Comparison of ENCODE assay signal across 9 mouse cellular contexts in genomic region chr8:70840590-70840989, GRCm38 (mm10). TPM values are rescaled to one million over a fixed set of nuclear protein-coding genes. Genes with fewer than 3 reads are reported as not detected.
DNase-seq lines count a peak whose midpoint lies in the region; ATAC-seq and TF ChIP-seq lines count a peak whose summit lies in the region.
"Had no signal": no experiment of that assay in that cellular context is flagged by ENCODE, and none has a peak within 500 bp of the region (broad histone marks: within the 10 kb centered on the region; RNA-seq: fewer than 3 reads in every experiment).

No protein-coding gene starts in this region.

- no peak overlapping the region for H3K9ac ChIP-seq in intestine, postnatal 0 days (ENCODE audit: low read depth, low read length)
- peak overlapping the region; percentile 89 for H3K9ac ChIP-seq in liver, embryonic 13.5 days
- H3K9ac ChIP-seq: neural tube, embryonic 12.5 days had no signal

- H3K4me2 ChIP-seq in intestine, postnatal 0 days (replicated peaks; ENCODE audit: low read depth), result peak overlapping the region; percentile 32
- peak overlapping the region; percentile 85 for H3K4me2 ChIP-seq in liver, embryonic 13.5 days

- peaks cover 42% of the 10 kb centered on the region for H3K27me3 ChIP-seq in heart, embryonic 10.5 days (ENCODE audit: insufficient read depth, poor library complexity, severe bottlenecking)
- H3K27me3 ChIP-seq in G1E (ENCODE audit: insufficient read depth, low read length), result peaks cover 4% of the 10 kb centered on the region; the same call in 1 of the 2 replicates
- no peaks in the 10 kb centered on the region for H3K27me3 ChIP-seq in intestine, postnatal 0 days (replicated peaks; ENCODE audit: control insufficient read depth, insufficient read depth, low read length)
- no peaks in the 10 kb centered on the region for H3K27me3 ChIP-seq in liver, embryonic 13.5 days
- H3K27me3 ChIP-seq: neural tube, embryonic 12.5 days had no signal

- DNase-seq in heart, embryonic 10.5 days (ENCODE audit: low spot score), result no peak
- DNase-seq in heart, adult 18-20 months, result no peak
- DNase-seq in G1E (ENCODE audit: low spot score), result no peak
- no peak for DNase-seq in liver, embryonic 13.5 days
- DNase-seq in adrenal gland, postnatal 4 days (ENCODE audit: low spot score in 2 of 2), result no peak
- no peak for DNase-seq in lung, postnatal 4 days

- H3K9me3 ChIP-seq in heart, embryonic 10.5 days, result no peaks in the 10 kb centered on the region
- no peaks in the 10 kb centered on the region for H3K9me3 ChIP-seq in G1E (replicated peaks)
- no peaks in the 10 kb centered on the region for H3K9me3 ChIP-seq in intestine, postnatal 0 days (ENCODE audit: control insufficient read depth)
- no peaks in the 10 kb centered on the region for H3K9me3 ChIP-seq in liver, embryonic 13.5 days (replicated peaks)
- H3K9me3 ChIP-seq: neural tube, embryonic 12.5 days had no signal

- 0 out of 2 replicates have a peak overlapping the region, but pooled peaks have one; percentile 35 for H3K4me3 ChIP-seq in heart, embryonic 10.5 days
- peak overlapping the region; percentile 30; the same call in 1 of the 2 replicates for H3K4me3 ChIP-seq in G1E (ENCODE audit: low read depth, low read length)
- no peak overlapping the region for H3K4me3 ChIP-seq in intestine, postnatal 0 days (ENCODE audit: low read depth, low read length)
- peak overlapping the region; percentile 66 for H3K4me3 ChIP-seq in liver, embryonic 13.5 days (replicated peaks)
- H3K4me3 ChIP-seq: neural tube, embryonic 12.5 days had no signal

- H3K27ac ChIP-seq in heart, embryonic 10.5 days, result peak overlapping the region; percentile 50
- peak overlapping the region; percentile 74 for H3K27ac ChIP-seq in intestine, postnatal 0 days (ENCODE audit: low read depth, low read length)
- H3K27ac ChIP-seq in liver, embryonic 13.5 days, result peak overlapping the region; percentile 99
- H3K27ac ChIP-seq: neural tube, embryonic 12.5 days had no signal

- ATAC-seq in G1E (ENCODE audit: extremely low read depth, insufficient number of reproducible peaks, low FRiP score, poor library complexity, severe bottlenecking), result no peak
- no peak for ATAC-seq in intestine, postnatal 0 days
- ATAC-seq in liver, embryonic 13.5 days (ENCODE audit: low read depth), result no peak
- ATAC-seq in erythroid progenitor cell, adult 5-6 weeks (replicated peaks; ENCODE audit: low FRiP score, poor library complexity, severe bottlenecking), result no peak

- peaks cover 3% of the 10 kb centered on the region; the same call in 1 of the 2 replicates for H3K36me3 ChIP-seq in heart, embryonic 10.5 days
- peaks cover 21% of the 10 kb centered on the region for H3K36me3 ChIP-seq in G1E (replicated peaks)
- H3K36me3 ChIP-seq in intestine, postnatal 0 days (ENCODE audit: control insufficient read depth, insufficient read depth), result peaks cover 15% of the 10 kb centered on the region; the same call in 1 of the 2 replicates
- peaks cover 18% of the 10 kb centered on the region for H3K36me3 ChIP-seq in liver, embryonic 13.5 days

- H3K4me1 ChIP-seq in heart, embryonic 10.5 days, result peaks cover 35% of the 10 kb centered on the region
- H3K4me1 ChIP-seq in G1E (ENCODE audit: insufficient read depth, low read depth, low read length), result peaks cover 76% of the 10 kb centered on the region
- 0 out of 2 replicates have a peak, but pooled peaks cover 3% of the 10 kb centered on the region for H3K4me1 ChIP-seq in intestine, postnatal 0 days (replicated peaks; ENCODE audit: control insufficient read depth, insufficient read depth, low read length)
- peaks cover 85% of the 10 kb centered on the region for H3K4me1 ChIP-seq in liver, embryonic 13.5 days (replicated peaks)

- WGBS in heart, embryonic 10.5 days, result 46% methylated on average over 10 of the region's 10 CpGs
- 28% methylated on average over 10 of the region's 10 CpGs for WGBS in intestine, postnatal 0 days
- 38% methylated on average over 10 of the region's 10 CpGs for WGBS in liver, embryonic 13.5 days (ENCODE audit: insufficient replicate concordance)

- no peak for TF ChIP-seq CTCF in G1E (IDR thresholded peaks at IDR 0.05; ENCODE audit: low read depth, low read length)
- TF ChIP-seq CTCF in intestine, postnatal 0 days (IDR thresholded peaks at IDR 0.05; ENCODE audit: low read depth), result no peak

RNA-seq across cellular contexts. Expression of gene Arrdc2, which starts 1.1 kb away (rescaled TPM):
- polyA plus RNA-seq in heart, embryonic 10.5 days (2016; fragmentation: Nextera tagmentation; extraction: Ambion mirVana), result 3.7 and 3.8 TPM in 2 replicates
- total RNA-seq in heart, adult 18-20 months (2021), result 10 to 100 TPM; 14.8 to 29.0 TPM
- 7.4 and 19.6 TPM in 2 replicates for total RNA-seq in G1E (2014; fragmentation: Nextera tagmentation)
- total RNA-seq in G1E (2017), result 12.3 and 15.0 TPM in 2 replicates
- polyA plus RNA-seq in G1E (2012), result 78.9 and 92.7 TPM in 2 replicates
- polyA plus RNA-seq in intestine, postnatal 0 days (2015; fragmentation: Nextera tagmentation; extraction: Ambion mirVana), result 6.2 and 6.9 TPM in 2 replicates
- polyA plus RNA-seq in liver, embryonic 13.5 days (2015; fragmentation: Nextera tagmentation; extraction: Ambion mirVana), result 11.7 and 12.6 TPM in 2 replicates
- 10 to 100 TPM; 14.6 to 15.7 TPM for total RNA-seq in adrenal gland, postnatal 4 days (2021)
- 35.0 and 62.9 TPM in 2 replicates for total RNA-seq in erythroid progenitor cell, adult 5-6 weeks (2015; ENCODE audit: low replicate concordance)
- 27.3 and 54.3 TPM in 2 replicates for total RNA-seq in erythroid progenitor cell, adult 5-6 weeks (2017; ENCODE audit: low replicate concordance)

RNA-seq across cellular contexts. Expression of gene Kcnn1, which starts 22.5 kb away (rescaled TPM):
- polyA plus RNA-seq in heart, embryonic 10.5 days (2016; fragmentation: Nextera tagmentation; extraction: Ambion mirVana), result 1.1 and 1.6 TPM in 2 replicates
- total RNA-seq in heart, adult 18-20 months (2021), result 10 to 100 TPM; 13.7 to 14.4 TPM
- total RNA-seq in G1E (2014; fragmentation: Nextera tagmentation), result not detected in 2 replicates
- 0.12 and 0.22 TPM in 2 replicates for total RNA-seq in G1E (2017)
- polyA plus RNA-seq in G1E (2012), result 0.02 and 0.03 TPM in 2 replicates
- 0.17 and 0.30 TPM in 2 replicates for polyA plus RNA-seq in intestine, postnatal 0 days (2015; fragmentation: Nextera tagmentation; extraction: Ambion mirVana)
- 0.29 and 0.44 TPM in 2 replicates for polyA plus RNA-seq in liver, embryonic 13.5 days (2015; fragmentation: Nextera tagmentation; extraction: Ambion mirVana)
- total RNA-seq in adrenal gland, postnatal 4 days (2021), result 1 to 10 TPM; 1.4 to 2.1 TPM
- not detected in 2 replicates for total RNA-seq in erythroid progenitor cell, adult 5-6 weeks (2015; ENCODE audit: low replicate concordance)
- total RNA-seq in erythroid progenitor cell, adult 5-6 weeks (2017; ENCODE audit: low replicate concordance), result 0.26 TPM in 1 of 2 replicates, not detected in the other

RNA-seq across cellular contexts. Expression of gene Il12rb1, which starts 32.3 kb away (rescaled TPM):
- 0.12 TPM in 1 of 2 replicates, not detected in the other for polyA plus RNA-seq in heart, embryonic 10.5 days (2016; fragmentation: Nextera tagmentation; extraction: Ambion mirVana)
- total RNA-seq in heart, adult 18-20 months (2021), result under 1 TPM; 0.15 to 0.31 TPM
- total RNA-seq in G1E (2014; fragmentation: Nextera tagmentation), result 1.9 and 2.7 TPM in 2 replicates
- total RNA-seq in G1E (2017), result 2.3 and 3.1 TPM in 2 replicates
- 4.6 and 5.6 TPM in 2 replicates for polyA plus RNA-seq in G1E (2012)
- 0.29 and 0.31 TPM in 2 replicates for polyA plus RNA-seq in intestine, postnatal 0 days (2015; fragmentation: Nextera tagmentation; extraction: Ambion mirVana)
- 0.20 and 0.21 TPM in 2 replicates for polyA plus RNA-seq in liver, embryonic 13.5 days (2015; fragmentation: Nextera tagmentation; extraction: Ambion mirVana)
- total RNA-seq in adrenal gland, postnatal 4 days (2021), result under 1 TPM; 0.22 to 0.37 TPM
- 0.84 and 1.1 TPM in 2 replicates for total RNA-seq in erythroid progenitor cell, adult 5-6 weeks (2015; ENCODE audit: low replicate concordance)
- total RNA-seq in erythroid progenitor cell, adult 5-6 weeks (2017; ENCODE audit: low replicate concordance), result 0.13 and 0.53 TPM in 2 replicates
- polyA plus RNA-seq: neural tube, embryonic 12.5 days had no signal

RNA-seq across cellular contexts. Expression of gene Ccdc124, which starts 33.1 kb away (rescaled TPM):
- 120 and 143 TPM in 2 replicates for polyA plus RNA-seq in heart, embryonic 10.5 days (2016; fragmentation: Nextera tagmentation; extraction: Ambion mirVana)
- 10 to 100 TPM; 42.4 to 46.2 TPM for total RNA-seq in heart, adult 18-20 months (2021)
- 17.0 and 18.9 TPM in 2 replicates for total RNA-seq in G1E (2014; fragmentation: Nextera tagmentation)
- 16.1 and 16.7 TPM in 2 replicates for total RNA-seq in G1E (2017)
- 171 and 172 TPM in 2 replicates for polyA plus RNA-seq in G1E (2012)
- polyA plus RNA-seq in intestine, postnatal 0 days (2015; fragmentation: Nextera tagmentation; extraction: Ambion mirVana), result 61.7 and 64.3 TPM in 2 replicates
- 70.9 and 76.5 TPM in 2 replicates for polyA plus RNA-seq in liver, embryonic 13.5 days (2015; fragmentation: Nextera tagmentation; extraction: Ambion mirVana)
- total RNA-seq in adrenal gland, postnatal 4 days (2021), result 10 to 100 TPM; 36.8 to 38.6 TPM
- total RNA-seq in erythroid progenitor cell, adult 5-6 weeks (2015; ENCODE audit: low replicate concordance), result 18.0 and 20.9 TPM in 2 replicates
- 23.8 and 26.6 TPM in 2 replicates for total RNA-seq in erythroid progenitor cell, adult 5-6 weeks (2017; ENCODE audit: low replicate concordance)

RNA-seq across cellular contexts. Expression of gene Mast3, which starts 35.7 kb away (rescaled TPM):
- polyA plus RNA-seq in heart, embryonic 10.5 days (2016; fragmentation: Nextera tagmentation; extraction: Ambion mirVana), result 7.9 and 9.3 TPM in 2 replicates
- total RNA-seq in heart, adult 18-20 months (2021), result 1 to 10 TPM; 6.8 to 9.8 TPM
- total RNA-seq in G1E (2014; fragmentation: Nextera tagmentation), result 79.8 and 104 TPM in 2 replicates
- 15.7 and 18.9 TPM in 2 replicates for total RNA-seq in G1E (2017)
- polyA plus RNA-seq in G1E (2012), result 323 and 357 TPM in 2 replicates
- 4.4 and 7.2 TPM in 2 replicates for polyA plus RNA-seq in intestine, postnatal 0 days (2015; fragmentation: Nextera tagmentation; extraction: Ambion mirVana)
- 4.9 and 6.2 TPM in 2 replicates for polyA plus RNA-seq in liver, embryonic 13.5 days (2015; fragmentation: Nextera tagmentation; extraction: Ambion mirVana)
- total RNA-seq in adrenal gland, postnatal 4 days (2021), result 10 to 100 TPM; 34.5 to 40.9 TPM
- 13.4 and 14.4 TPM in 2 replicates for total RNA-seq in erythroid progenitor cell, adult 5-6 weeks (2015; ENCODE audit: low replicate concordance)
- 2.7 and 3.0 TPM in 2 replicates for total RNA-seq in erythroid progenitor cell, adult 5-6 weeks (2017; ENCODE audit: low replicate concordance)

Comparison
In these comparisons a context has a peak if more than half of its experiments do, and no peak if none do; other contexts are left out.
1. RNA of gene Kcnn1, which starts 22.5 kb away (total RNA-seq): 13.7 to 14.4 TPM in heart, adult 18-20 months; 1.4 to 2.1 TPM in adrenal gland, postnatal 4 days, 0.12 to 0.22 TPM in G1E and 0.26 TPM in erythroid progenitor cell, adult 5-6 weeks; every median in the first group is over 4 times any median in the second.
2. Peak in every context shown above with its lines, with median percentiles within 50 percentile points of each other: H3K27ac ChIP-seq.